Mouse (Mus musculus) lung, postnatal 36 days (tissue): ENCODE results near the gene Gapdh.

Source experiments
- DNase-seq: peaks from one replicate; pipeline ENCODE4 v3.0.0; 2022; ENCODE audit warnings: mixed read lengths

The Gapdh gene

DNA sequence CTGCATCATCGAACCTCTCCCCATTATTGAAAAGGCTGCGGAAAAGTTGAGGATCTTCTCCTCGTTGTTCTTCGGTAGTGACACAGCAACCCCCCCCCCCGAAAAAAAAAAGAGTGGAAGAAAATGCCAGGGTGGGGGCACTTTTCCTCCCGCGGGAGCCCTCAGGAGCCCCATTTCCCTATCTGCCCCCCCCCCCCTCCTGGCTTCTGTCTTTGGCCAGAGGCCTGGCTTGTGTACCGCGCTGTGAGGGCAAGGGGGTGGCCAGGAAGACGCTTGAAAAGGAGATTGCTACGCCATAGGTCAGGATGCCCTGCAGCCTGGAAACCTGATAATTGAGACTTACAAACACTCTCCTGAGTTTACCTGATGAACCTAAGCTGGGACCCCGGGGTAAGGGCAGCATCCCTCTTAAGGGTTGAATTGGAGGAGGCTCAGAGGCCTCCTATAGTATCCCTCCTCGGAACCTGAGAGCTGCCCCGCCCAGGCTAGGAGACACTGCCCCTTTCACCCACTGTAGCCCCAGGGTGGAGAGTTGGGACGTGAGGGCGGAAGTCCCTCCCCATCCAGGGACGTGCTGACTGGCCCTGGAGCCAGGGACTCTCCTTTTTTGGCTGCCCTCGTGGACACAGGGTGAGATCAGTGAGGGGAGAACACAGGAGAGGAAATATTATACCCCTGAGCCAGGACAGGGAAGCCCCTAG, at the start of gene Gapdh:
Gene Gapdh, minus strand, starts transcription at position 417 of the 701 bp plus-strand sequence.
- peak; percentile 91 for DNase-seq

DNA sequence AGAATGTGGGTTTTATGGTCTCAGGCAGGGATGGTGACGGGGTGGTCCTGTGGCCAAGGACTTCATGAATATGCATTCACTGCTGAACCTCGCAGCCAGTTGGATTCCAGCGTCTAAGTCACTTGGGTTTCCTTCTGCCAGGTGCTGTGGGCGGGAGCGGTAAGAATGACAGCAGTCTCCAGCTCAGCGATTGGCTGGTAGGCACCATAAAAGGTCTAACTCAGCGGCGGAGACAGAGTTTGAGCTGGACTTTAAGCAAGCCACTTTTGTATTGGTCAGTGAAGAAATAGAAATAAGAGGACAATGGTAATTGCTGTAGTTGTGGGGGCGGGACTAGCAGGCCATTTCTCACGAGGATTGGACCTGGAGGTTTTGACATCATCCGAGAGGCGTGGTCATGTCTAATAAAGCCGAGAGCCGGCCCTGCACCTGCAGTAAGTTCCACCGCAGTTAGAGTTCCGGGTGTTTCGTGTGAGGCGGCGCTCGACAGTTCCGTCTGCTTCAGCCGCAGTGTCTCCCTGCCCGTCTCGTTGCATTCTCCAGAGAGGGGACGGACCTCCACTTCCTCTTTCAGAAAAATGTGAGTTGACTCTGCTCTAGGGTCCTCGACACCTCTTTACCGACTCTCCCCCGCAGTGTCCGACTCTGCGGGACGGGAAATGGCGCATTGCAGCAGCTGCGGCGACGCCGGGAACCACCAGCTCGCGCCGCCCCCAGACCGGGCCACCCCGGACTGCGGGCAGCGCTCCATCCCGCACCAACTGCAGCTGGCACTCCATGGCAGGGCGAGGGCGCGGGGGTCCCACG, 49.1 kb upstream of the Gapdh start, which contains the start of gene Vamp1:
Gene Vamp1, plus strand, starts transcription at position 404 of the 807 bp plus-strand sequence.
- DNase-seq = peak; percentile 99

- no peak for DNase-seq
Observed at GRCm38 (mm10) chr6:125213715-125214114, 47.4 kb upstream of the Gapdh start.

DNA sequence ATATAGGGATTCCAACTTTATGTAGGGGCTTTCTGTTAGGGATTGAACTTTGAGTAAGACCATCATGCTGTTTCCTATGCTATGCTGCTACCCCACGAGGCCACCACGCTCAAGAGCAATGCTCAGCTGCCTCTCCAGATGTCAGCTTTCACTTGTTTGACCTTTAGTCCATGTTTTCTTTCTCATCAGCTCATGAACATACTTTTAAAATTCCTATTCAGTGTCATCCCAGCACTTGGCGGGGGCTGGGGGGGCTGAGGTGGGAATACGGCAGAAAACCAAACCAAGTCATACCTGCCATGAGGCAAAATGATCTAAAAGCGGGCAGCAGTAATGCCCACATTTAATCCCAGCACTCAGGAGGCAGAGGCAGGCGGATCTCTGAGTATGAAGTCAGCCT, 46.9 kb upstream of the Gapdh start:
- no peak for DNase-seq

- DNase-seq = no peak
Observed at GRCm38 (mm10) chr6:125212621-125213020, 46.4 kb upstream of the Gapdh start.

GRCm38 (mm10) chr6:125210436-125210835, 44.2 kb upstream of the Gapdh start:
- no peak for DNase-seq

- no peak for DNase-seq
Observed at GRCm38 (mm10) chr6:125197166-125197565, 30.9 kb upstream of the Gapdh start.

GRCm38 (mm10) chr6:125196301-125196700, 30.0 kb upstream of the Gapdh start:
- DNase-seq = no peak

GRCm38 (mm10) chr6:125195541-125196075, 29.3 kb upstream of the Gapdh start:
- DNase-seq = no peak

DNA sequence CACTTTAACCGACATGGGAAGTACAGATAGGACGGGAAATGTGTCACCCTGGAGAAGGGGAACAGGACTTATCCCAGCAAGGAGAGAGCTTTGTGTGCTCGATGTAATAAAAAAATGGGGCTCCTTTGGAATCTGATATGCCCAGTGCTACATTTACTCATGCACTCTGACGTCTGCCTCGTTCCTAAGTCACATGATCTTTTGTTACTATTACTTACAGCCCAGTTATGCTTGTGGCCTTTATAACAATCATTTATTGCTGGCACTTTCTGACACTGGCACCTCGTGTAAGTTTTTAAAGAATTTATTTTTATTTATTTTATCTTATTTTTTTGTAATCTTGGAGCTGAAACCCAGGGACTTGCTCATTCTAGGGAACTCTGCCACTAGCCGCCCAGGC, 27.1 kb upstream of the Gapdh start:
- no peak for DNase-seq

DNA sequence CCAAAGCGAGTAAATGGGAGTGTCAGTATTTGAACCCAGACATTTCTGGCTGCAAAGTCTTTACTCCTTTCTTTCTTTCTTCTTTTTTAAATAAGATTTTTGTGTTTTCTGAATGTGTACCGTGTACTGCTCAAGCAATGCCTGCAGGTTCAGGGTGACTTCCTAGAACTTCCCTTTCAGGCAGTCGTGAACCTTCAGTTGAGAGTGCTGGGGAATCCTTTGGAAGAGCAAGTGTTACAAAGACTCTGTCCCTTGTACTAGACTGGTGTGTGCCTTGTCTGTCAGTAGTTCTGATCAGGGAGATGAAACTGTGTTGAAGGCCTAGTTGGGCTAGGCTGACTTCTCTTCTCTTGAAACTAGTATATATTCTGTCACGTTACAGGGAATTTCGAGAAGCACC, 26.6 kb upstream of the Gapdh start:
- DNase-seq = no peak

- DNase-seq = peak; percentile 96
Observed at GRCm38 (mm10) chr6:125192016-125192714, 25.9 kb upstream of the Gapdh start.

GRCm38 (mm10) chr6:125191332-125192015, 25.2 kb upstream of the Gapdh start, which contains the start of the genes Ncapd2 and Mrpl51:
Ncapd2 (minus strand) TSS chr6:125191701.
Mrpl51 (plus strand) TSS chr6:125191801.
- peak; percentile 98 for DNase-seq

DNA sequence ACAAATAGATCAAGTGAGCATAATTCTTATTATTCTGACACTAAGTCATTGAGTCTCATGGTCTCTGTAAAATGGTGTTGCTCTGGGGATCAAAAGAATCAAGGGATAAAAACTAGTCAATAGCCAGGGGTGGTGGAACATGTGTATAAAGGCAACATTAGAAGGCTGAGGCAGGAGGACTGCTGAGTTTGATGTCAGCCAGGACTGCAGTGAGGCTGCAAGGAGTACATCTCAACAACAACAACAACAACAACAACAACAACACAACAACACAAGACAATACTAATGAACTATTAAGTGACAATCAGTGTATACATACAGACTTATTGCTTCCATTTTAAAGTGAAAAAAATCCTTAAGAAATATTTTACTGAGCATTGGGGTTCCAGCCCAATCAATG, 24.5 kb upstream of the Gapdh start:
- DNase-seq = no peak

- DNase-seq = no peak
Observed at GRCm38 (mm10) chr6:125186203-125186602, 19.9 kb upstream of the Gapdh start.

DNA sequence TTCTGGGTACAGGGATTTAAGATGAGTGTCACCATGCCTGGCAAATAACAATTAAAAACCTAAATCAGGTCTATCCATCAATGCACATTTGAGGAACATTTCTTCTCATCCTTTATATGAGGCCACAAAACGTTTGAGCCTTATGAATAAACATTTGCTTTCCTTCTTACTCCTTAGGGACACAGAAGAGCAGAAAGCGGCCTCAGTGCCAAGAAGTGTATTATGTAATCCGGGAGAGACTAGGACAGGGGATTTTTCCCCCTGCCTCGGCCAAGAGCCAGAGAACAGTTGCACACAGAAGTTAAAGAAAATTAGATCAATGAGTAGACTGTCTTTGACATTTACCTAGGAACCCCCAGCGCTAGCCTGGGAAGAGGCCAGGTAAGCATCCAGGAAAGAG, 15.9 kb upstream of the Gapdh start:
- peak; percentile 16 for DNase-seq

- no peak for DNase-seq
Observed at GRCm38 (mm10) chr6:125179601-125180000, 13.3 kb upstream of the Gapdh start.

DNA sequence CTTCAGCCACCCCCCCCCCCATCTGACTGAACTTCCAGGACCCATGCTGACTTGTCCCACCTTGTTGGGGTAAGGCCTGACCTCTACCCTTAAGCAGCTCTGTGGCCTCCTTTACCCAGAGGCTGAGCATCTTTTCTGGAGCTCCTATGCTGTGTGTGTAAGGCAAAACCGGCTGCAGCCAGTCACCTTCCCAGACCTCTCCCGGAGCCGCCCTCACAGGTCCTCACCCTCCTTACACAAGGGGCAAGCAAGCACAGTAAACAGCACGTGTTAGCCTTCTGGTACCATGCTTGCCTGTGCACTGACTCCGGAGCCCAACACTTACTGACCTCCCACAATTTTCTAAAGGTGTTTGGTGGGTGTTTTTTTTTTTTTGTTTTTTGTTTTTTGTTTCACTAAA, 9.2 kb upstream of the Gapdh start:
- DNase-seq = no peak

GRCm38 (mm10) chr6:125173256-125173655, 7.0 kb upstream of the Gapdh start:
- no peak for DNase-seq

GRCm38 (mm10) chr6:125172474-125172873, 6.2 kb upstream of the Gapdh start:
- DNase-seq = no peak

DNA sequence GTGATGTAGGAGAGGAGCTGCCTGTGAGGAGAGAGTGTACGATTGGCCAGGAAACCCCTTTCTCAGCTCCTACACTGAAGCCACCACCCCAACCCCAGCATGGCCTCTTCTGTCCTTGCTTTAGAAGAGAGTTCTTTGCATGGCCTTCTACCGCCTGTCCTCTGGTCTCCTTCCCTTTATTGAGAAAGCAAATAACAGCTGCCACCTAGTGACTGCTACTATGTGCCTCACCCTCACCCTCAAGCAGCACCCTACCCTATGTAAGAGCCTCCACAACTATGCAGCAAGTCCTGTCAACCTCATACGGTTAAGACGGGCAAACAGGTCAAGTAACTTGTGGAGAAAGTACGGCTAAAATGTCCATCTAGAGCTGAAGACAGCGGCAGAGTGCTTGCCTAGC, 3.9 kb upstream of the Gapdh start:
- peak; percentile 42 for DNase-seq

DNA sequence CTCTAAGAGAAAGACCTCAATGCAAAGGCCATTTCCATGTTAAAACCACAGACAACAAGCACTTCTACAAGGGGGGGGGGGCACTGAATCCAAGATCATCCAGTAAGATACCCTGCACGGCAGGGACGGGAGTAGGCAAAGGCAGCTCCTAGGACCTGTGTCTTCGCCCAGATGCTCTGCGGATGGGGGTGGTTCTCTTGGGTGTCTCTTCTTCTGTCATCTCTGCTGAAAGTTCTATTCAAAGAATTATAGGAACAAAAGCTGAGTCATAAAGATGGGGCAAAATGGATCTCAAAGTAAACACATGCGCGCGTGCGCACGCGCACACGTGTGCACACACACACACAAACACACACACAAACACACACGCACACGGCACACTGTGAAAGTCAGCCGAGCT, 1.8 kb upstream of the Gapdh start:
- no peak for DNase-seq
